Comparison of ENCODE assay signal across 15 mouse cellular contexts in the genomic region with DNA sequence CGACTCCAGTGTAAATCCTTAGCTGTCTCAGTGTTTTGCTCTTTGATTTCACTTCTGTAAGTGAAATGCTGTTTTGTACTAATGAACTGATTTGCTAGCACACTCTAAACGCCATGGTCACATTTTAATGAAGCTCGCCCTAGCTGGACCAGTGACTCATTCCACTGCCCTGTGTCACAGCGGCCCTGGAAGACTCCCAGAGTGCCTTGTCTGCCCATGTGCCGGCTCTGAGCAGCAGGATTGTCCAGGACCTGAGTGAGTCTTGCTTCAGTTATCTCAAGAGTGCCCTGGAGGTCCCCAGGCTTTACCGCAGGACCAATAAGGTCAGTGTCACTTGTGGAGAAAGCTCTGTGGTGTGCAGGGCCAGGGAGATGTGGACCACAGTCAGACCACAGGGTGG. TPM values are rescaled to one million over a fixed set of nuclear protein-coding genes. Genes with fewer than 3 reads are reported as not detected.
"Had no signal": no experiment of that assay in that cellular context is flagged by ENCODE, and none has a peak within 500 bp of the region (broad histone marks: within the 10 kb centered on the region; RNA-seq: fewer than 3 reads in every experiment).

No protein-coding gene starts in this region.

- H3K4me2 ChIP-seq: liver, embryonic 11.5 days; liver, embryonic 15.5 days; lung, embryonic 14.5 days; midbrain, embryonic 11.5 days; midbrain, embryonic 15.5 days had no signal

- DNase-seq: kidney, adult 8-10 months; kidney, postnatal 25 days; lung, embryonic 14.5 days; spleen, adult 18-20 months; thymus, adult 18-20 months; thymus, postnatal 14 days had no signal

- H3K27ac ChIP-seq: liver, embryonic 15.5 days; macrophage; midbrain, embryonic 15.5 days had no signal

- H3K9me3 ChIP-seq: liver, embryonic 15.5 days; megakaryocyte, embryonic 14.5 days; midbrain, embryonic 15.5 days had no signal

- H3K4me3 ChIP-seq: liver, embryonic 15.5 days; megakaryocyte, embryonic 14.5 days; midbrain, embryonic 15.5 days had no signal

- H3K9ac ChIP-seq: liver, embryonic 15.5 days; lung, embryonic 14.5 days; midbrain, embryonic 15.5 days had no signal

- H3K4me1 ChIP-seq: liver, embryonic 15.5 days; megakaryocyte, embryonic 14.5 days; midbrain, embryonic 15.5 days had no signal

- H3K27me3 ChIP-seq: liver, embryonic 15.5 days; megakaryocyte, embryonic 14.5 days; midbrain, embryonic 15.5 days had no signal

- ATAC-seq: intestine, postnatal 0 days; midbrain, embryonic 15.5 days had no signal

RNA-seq across cellular contexts. Expression of a gene that starts 23.1 kb away (rescaled TPM):
- total RNA-seq: monocyte, adult 5-6 weeks had no signal
- polyA plus RNA-seq: macrophage; midbrain, embryonic 11.5 days had no signal

RNA-seq across cellular contexts. Expression of a gene that starts 29.5 kb away (rescaled TPM):
- total RNA-seq: monocyte, adult 5-6 weeks had no signal
- polyA plus RNA-seq: kidney, embryonic 16.5 days; liver, embryonic 11.5 days; macrophage; midbrain, embryonic 11.5 days; midbrain, embryonic 15.5 days had no signal
